Mouse (Mus musculus): ENCODE measurements around the gene Palm3. TPM values are rescaled to one million over a fixed set of nuclear protein-coding genes. Genes with fewer than 3 reads are reported as not detected.

The Palm3 gene
- 6.2 and 10.8 TPM in 2 replicates for polyA plus RNA-seq (2012; rRNA removed)

GRCm38 (mm10) chr8:84021096-84021495 lies at the start of gene Palm3:
TSS of gene Palm3 (plus strand) at chr8:84021471.

DNA sequence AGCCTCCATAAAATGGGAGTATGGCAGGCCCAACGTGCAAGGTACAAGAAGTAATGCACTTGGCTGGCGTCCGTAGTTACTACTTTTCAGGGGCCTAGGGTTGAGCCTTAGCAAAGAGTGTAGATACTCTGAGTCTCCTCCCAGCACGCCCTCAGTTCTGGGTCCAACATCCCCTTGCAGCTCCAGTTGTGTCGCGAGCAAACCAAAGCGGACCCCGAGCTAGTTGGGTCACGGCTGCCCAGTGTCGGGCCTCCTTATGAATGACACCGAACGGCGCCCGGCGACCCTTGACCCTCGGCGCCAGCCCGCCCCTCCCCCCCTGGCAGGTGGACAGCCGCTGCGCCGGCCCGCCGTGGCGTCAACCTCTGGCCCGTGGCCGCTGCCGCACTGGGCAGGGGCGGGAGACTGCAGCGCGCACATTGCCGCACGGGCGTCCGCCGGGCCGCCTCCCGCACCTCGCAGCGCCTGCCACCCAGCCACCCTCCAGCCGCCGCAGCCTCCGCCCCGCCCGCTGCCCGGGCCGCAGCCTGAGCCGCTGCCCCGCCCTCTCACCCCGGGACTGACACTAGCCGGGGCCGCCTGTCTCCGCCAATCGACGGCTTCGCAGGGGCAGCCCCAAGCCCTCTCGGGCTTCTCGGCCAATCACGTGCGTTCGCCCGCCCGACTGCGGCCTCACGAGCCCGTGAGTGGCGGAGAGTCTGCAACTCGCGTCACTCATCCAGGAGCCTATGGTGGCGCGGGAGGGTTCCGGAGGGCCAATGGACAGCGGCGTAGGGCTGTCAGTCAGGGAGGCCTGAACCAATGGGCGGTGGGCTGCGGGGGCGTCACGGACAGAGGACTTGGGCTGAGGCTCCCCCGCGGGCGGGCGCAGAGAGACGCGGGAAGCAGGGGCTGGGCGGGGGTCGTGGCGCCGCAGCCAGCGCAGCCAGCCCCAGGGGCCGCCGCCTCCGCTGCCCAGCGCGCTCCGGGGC lies 48.8 kb upstream of the Palm3 start, which contains the start of gene Prkaca:
Gene Prkaca, plus strand, starts transcription at position 844 of the 971 bp plus-strand sequence.

GRCm38 (mm10) chr8:83997511-83998141 lies 23.6 kb upstream of the Palm3 start, which contains the start of gene Samd1:
TSS of gene Samd1 (plus strand) at chr8:83997672.

GRCm38 (mm10) chr8:84001281-84002000 lies 19.8 kb upstream of the Palm3 start, which contains the start of gene 1700067K01Rik:
TSS of gene 1700067K01Rik (plus strand) at chr8:84001502.

GRCm38 (mm10) chr8:84011705-84012498 lies 9.4 kb upstream of the Palm3 start, which contains the start of gene 2210011C24Rik:
TSS of gene 2210011C24Rik (minus strand) at chr8:84012171.

GRCm38 (mm10) chr8:84042066-84042947 lies 21.0 kb downstream of the Palm3 start, which contains the start of gene Il27ra:
TSS of gene Il27ra (minus strand) at chr8:84042589.

DNA sequence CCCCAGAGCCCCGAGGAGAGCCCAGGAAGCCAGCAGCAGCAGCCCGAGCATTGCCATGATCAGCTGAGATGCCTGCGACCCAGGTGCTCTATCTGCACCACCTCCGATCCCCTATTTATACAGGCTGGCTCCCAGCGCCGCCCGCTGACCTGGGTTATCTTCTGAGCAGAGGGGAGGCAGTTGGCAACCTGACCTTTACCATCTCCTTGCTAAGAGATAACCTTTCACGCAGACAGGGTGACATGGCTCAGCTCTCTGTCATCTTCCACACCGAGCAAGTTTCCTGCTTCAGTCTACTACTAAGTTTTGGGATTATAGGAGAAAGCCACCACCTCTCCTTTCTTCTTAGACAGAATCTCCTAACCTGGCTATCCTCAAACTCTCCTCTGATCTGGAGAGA lies 23.6 kb downstream of the Palm3 start, which contains the start of gene Rln3:
Gene Rln3, minus strand, starts transcription at position 101 of the 400 bp plus-strand sequence.

DNA sequence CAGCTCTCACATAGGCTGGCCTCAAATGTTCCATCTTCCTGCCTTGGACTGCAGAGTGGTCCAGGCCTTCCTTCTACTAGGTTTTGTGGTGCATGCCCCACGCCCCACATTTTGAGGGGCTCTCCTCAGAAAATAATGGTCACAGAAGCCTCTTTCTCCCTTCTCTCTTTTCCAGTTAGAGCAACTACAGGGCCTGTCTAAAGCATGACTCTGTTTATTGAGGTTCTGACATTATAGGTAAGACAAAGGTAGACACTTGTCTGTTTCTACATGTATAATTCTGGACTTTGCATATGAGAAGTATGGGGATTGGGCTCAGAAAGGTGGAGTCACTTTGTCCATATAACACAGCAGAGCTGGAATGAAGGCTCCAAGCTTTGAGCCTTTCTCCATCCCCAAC lies 43.8 kb downstream of the Palm3 start, which contains the start of gene Gm10643:
Gene Gm10643, minus strand, starts transcription at position 101 of the 400 bp plus-strand sequence.

GRCm38 (mm10) chr8:84066291-84066930 lies 45.1 kb downstream of the Palm3 start, which contains the start of gene Rfx1:
TSS of gene Rfx1 (plus strand) at chr8:84066834.

Other genes with a start within 250 kb of the Palm3 start
- gene Adgrl1, start 121.4 kb upstream of the Palm3 start, polyA plus RNA-seq (2012; rRNA removed), result 92.0 and 127 TPM in 2 replicates
- 0.47 and 0.55 TPM in 2 replicates for gene Gm10644, start 66.3 kb upstream of the Palm3 start, polyA plus RNA-seq (2012; rRNA removed)
- 66.3 and 80.1 TPM in 2 replicates for gene Asf1b, start 66.0 kb upstream of the Palm3 start, polyA plus RNA-seq (2012; rRNA removed)
- 85.5 and 107 TPM in 2 replicates for gene Prkaca, start 48.5 kb upstream of the Palm3 start, polyA plus RNA-seq (2012; rRNA removed)
- 74.9 and 84.6 TPM in 2 replicates for gene Samd1, start 23.8 kb upstream of the Palm3 start, polyA plus RNA-seq (2012; rRNA removed)
- gene 1700067K01Rik, start 20.0 kb upstream of the Palm3 start, polyA plus RNA-seq (2012; rRNA removed), result 0.81 and 1.1 TPM in 2 replicates
- gene 2210011C24Rik, start 9.3 kb upstream of the Palm3 start, polyA plus RNA-seq (2012; rRNA removed), result 0.10 and 0.12 TPM in 2 replicates
- 0.37 and 0.45 TPM in 2 replicates for gene Il27ra, start 21.1 kb downstream of the Palm3 start, polyA plus RNA-seq (2012; rRNA removed)
- gene Rln3, start 23.5 kb downstream of the Palm3 start, polyA plus RNA-seq (2012; rRNA removed), result not detected in 2 replicates
- 2.5 and 2.7 TPM in 2 replicates for gene Gm10643, start 43.7 kb downstream of the Palm3 start, polyA plus RNA-seq (2012; rRNA removed)
- gene Rfx1, start 45.4 kb downstream of the Palm3 start, polyA plus RNA-seq (2012; rRNA removed), result 20.2 and 26.5 TPM in 2 replicates
- gene Dcaf15, start 83.3 kb downstream of the Palm3 start, polyA plus RNA-seq (2012; rRNA removed), result 65.4 and 90.4 TPM in 2 replicates
- 0.07 and 0.32 TPM in 2 replicates for gene Podnl1, start 104.5 kb downstream of the Palm3 start, polyA plus RNA-seq (2012; rRNA removed)
- gene Cc2d1a, start 126.5 kb downstream of the Palm3 start, polyA plus RNA-seq (2012; rRNA removed), result 16.2 and 18.8 TPM in 2 replicates
- gene 4930432K21Rik, start 126.6 kb downstream of the Palm3 start, polyA plus RNA-seq (2012; rRNA removed), result 1.4 and 1.6 TPM in 2 replicates
- gene Nanos3, start 163.7 kb downstream of the Palm3 start, polyA plus RNA-seq (2012; rRNA removed), result 4.6 and 7.7 TPM in 2 replicates
- gene Zswim4, start 215.6 kb downstream of the Palm3 start, polyA plus RNA-seq (2012; rRNA removed), result 39.1 and 41.8 TPM in 2 replicates
- 241 and 402 TPM in 2 replicates for gene D8Ertd738e, start 228.2 kb downstream of the Palm3 start, polyA plus RNA-seq (2012; rRNA removed)
- 38.0 and 61.4 TPM in 2 replicates for gene Mri1, start 235.9 kb downstream of the Palm3 start, polyA plus RNA-seq (2012; rRNA removed)
- 27.5 and 38.7 TPM in 2 replicates for gene Ccdc130, start 248.9 kb downstream of the Palm3 start, polyA plus RNA-seq (2012; rRNA removed)